Mouse (Mus musculus): ENCODE data around the gene Ifitm6. TPM values are rescaled to one million over a fixed set of nuclear protein-coding genes. Genes with fewer than 3 reads are reported as not detected.
"Not testable (repeated sequence)": the region's sequence is repeated elsewhere in the genome, so short reads cannot be mapped to it uniquely, and the experiment has no call there.

Ifitm6 gene
- not detected for total RNA-seq (2021)
- long read RNA-seq, experiment 1, partial matches to known transcripts, result 0 of 1 reads
- long read RNA-seq, experiment 1, other reads (novel, unspliced or antisense), result 0 of 1 reads
- long read RNA-seq, experiment 2, result 0 reads

DNA sequence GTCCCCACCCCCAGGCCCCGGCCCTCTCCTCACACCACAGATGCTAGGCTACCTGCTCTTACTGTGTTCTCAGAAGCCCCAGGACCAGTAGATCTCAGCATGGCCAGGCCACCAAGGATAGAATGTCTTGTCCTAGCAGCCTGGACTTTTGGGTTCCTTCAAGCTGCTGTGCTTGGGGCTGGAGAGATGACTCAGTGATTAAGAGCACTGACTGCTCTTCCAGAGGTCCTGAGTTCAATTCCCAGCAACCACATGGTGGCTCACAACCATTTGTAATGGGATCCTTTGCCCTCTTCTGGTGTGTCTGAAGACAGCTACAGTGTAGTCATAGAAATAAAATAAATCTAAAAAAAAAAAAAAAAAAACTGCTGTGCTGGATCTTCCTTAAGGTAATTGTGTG lies at the start of gene Ifitm6:
Ifitm6 (minus strand) TSS at position 101 of the 400 bp plus-strand sequence.
- not testable (repeated sequence) for DNase-seq

DNA sequence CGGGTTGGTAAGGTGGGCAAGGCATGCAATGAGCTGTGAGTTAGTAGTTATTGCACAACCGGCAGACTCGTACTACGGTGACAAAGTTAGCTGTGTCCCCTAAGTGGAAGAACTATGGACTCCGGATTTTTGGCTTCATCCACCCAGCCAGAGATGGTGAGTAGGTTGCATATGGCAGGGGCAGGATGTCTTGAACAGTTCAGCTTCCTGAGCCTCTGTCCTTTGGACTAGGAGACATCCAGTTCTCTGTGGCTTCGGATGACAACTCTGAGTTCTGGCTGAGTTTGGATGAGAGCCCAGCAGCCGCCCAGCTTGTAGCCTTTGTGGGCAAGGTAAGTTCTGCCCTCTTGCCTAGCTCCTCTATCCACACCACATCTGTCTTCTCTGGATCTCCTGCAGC lies 46.9 kb upstream of the Ifitm6 start:
- DNase-seq, result no peak

DNA sequence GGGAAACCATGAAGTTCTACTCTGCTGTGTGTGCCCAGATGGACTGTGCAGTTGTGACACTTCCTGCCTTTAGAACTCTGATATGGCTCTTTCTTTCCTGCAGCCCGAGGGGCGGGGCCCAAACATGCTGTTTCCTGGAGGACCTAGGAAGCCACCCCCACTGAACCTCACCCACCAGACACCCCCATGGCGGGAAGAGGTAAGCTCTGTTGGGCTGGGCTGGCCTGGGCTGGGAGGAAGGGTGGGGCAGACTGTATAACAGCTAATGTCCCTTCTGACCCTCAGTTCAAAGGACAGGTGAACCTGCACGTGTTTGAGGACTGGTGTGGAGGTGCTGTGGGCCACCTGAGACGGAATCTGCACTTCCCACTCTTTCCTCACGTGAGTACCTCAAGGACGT lies 46.5 kb upstream of the Ifitm6 start:
- no peak for DNase-seq

DNA sequence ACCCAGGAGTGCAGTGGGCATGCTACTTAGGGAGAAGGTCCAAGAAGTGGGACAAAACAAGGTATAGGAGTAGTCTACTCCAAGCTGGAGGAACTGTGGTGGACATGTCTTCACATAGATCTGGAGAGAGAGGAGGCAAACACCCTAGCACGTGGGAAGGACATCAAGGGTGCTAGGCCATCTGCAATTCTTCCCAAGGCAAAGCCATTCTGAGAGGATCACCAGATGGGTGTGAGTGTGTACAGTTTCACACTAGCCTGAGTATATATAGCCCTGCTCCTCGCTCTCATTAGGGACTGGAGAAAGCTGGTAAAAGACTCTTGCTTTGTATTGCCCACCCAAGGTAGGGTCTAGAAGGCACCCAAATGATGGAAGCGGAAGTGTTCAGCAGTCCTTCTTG lies 45.6 kb upstream of the Ifitm6 start:
- no peak for DNase-seq

DNA sequence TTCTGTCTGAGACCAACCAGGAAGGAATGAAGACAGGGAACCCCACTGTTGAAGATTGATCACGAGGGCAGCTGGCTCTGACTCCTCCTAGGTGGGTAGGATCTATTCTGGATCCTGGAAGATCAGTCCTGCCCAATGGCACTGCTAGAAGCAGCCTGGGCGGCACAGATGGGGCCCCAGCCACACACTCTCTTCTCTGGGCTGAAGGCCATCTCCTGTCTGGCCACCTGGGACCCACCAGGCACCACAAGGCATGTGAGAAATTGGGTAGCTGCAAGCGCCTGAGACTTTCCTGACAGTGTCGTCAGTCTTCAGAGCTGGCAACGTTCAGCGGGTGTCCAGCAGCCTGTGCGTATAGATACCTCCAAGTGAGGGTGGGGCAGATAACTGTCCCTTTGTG lies 44.8 kb upstream of the Ifitm6 start:
- no peak for DNase-seq

DNA sequence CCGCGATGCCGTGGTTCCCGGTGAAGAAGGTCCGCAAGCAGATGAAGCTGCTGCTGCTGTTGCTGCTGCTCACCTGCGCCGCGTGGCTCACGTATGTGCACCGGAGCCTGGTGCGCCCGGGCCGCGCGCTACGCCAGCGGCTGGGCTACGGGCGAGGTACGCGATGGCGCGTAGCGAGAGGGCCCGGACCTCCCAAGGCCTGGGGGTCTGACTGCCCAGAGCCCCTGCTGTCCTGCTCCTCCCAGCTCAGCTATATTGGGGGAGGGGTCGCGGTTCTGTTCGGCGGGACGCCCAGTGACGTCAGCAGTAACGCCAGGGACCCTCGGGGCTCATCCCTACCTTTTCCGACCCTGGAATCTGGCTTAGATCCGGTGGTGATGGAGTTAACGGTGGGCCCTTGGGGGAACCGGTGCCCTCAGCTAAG lies 43.6 kb upstream of the Ifitm6 start:
- DNase-seq, result no peak

DNA sequence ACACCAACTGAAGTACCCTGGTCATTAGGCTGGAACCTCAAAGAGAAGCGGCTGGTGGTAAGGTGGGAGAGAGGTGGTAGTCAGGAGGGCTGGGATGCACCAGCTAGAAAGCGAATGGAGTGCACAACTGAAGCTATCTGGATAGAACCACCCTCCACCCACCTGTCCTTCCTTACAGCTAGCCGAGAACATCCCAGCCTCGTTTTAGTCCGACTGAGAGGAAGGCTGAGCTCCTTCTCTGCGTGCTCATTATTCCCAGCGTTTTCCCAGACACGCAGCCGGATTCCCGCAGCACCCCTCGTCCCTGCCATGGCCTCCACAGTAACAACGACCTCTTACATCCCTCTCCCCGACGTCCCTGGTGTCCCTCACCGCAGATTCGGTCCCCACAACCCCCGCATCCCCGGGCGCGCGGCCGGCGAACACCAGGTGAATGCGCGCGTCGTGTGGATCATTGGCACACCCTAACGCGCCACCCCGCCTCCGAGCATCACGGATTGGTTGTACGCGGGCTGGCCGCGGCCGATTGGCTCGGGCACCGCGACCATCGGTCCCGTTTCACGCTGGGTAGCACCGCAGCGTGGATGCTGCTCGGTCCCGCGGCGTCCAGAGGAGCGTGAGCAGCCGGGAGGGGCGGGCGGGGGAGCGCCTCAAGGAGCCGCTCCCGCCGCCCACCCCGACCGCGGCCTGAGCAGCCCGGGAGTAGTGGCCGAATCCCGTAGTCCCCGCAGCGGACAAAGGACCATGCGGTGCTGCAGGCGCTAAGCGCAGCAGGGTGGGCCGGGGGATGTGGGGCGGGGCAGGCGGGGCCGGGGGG lies 42.9 kb upstream of the Ifitm6 start, which contains the start of gene B4galnt4:
B4galnt4 (plus strand) TSS at position 679 of the 817 bp plus-strand sequence.
- DNase-seq, result peak; percentile 52 to 55

DNA sequence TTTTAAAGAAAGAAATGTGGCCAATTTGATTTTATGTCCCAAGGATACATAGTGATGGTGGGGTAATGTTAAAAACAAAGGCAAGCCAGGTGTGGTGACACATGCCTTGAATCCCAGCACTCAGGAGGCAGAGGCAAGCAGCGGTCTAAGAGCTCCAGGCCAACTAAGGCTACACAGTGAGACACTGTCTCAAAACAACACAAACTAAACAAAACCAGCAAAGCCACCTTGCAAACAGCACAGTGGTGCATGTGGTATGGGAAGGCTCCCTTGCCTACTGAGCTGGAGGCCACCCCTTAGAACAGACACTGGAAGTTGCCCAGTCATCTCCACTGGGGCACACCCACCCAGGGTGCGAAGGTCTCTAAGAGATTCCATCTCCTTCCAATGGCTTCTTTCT lies 42.2 kb upstream of the Ifitm6 start:
- DNase-seq, result no peak

DNA sequence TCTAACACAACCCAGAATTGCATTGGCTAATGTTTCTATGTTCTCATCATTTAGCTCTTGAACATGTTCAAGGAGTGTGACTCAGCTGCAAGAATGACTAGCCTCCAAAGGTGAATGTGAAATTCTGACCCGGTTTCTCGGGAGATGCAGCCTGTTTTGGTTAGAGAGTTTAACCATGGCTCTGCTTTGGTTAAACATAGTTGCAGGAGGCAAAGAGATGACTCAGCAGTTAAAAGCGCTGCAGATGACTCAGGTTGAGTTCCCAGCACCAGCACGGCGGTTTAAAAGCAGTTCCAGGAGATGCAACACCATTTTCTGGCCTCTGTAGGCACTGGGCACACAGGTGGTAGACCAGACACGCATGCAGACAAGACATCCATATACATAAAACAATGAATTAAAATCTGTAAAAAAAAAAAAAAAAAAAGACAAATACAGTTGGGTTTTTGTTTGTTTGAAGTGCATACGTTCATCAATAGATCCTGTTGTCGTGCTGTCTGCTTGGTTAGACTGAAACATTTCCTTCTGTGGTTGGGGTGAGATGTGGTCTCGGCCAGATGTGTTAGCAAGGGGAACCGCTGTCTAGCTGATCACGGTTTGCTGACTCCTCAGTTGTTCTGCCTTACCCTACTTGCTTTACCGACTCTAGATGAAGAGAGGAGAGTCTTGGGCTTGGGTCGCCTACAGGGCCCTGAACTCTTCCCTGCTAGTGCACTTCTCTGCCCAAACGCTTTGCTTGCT lies 41.0 kb upstream of the Ifitm6 start:
- no peak for DNase-seq

DNA sequence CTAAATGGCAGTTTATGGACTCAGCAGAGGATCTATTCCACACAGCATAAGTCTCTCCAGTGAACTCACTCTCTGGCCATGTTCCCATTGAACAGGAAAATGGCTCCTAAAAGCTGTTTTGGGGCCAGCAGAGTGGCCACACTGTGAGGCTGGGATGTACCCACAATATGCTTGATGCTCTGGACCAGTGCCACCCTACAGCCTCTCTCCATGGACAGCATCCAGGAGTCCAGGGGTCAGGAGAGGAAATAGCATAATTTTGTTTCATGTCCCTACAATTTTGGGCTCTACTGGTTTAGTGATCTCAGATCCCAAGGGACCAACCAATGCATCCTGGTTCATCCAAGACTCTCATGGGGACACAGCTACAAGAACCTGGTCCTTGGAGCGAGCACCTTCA lies 39.8 kb upstream of the Ifitm6 start:
- DNase-seq, result no peak

DNA sequence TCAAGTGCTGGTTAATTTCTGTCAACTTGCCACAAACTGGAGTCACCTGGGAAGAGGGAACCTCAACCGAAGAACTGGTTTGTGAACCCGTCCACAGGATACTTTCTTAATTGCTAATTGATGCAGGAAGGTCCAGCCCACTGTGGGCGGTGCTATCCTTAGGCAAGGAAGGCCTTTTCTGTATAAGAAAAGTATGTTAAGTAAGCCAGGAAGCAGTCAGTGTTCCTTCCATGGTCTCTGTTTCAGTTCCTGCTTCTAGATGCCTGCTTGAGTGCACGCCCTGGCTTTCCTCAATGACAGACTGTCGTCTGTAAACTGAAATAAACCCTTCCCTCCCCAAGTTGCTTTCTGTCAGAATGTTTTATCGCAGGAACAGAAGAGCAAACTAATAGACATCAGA lies 39.3 kb upstream of the Ifitm6 start:
- DNase-seq, result no peak

DNA sequence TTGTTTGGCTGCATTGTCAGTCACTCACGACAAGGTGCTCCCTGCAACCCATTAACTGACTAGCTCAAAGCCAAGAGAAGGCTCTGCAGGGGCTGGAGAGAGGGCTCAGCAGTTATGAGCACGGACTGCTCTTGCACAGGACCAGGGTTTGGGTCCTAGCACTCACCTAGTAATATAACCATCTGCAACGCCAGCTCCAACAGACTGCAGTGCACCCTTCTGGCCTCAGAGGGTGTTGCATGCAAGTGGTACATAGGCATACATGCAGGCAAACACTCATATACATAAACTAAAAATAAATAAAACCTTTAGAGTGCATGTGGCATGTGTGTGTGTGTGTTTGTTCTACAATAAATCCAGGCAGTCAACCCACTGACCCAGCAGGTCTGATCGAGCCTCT lies 38.1 kb upstream of the Ifitm6 start:
- DNase-seq, result no peak

DNA sequence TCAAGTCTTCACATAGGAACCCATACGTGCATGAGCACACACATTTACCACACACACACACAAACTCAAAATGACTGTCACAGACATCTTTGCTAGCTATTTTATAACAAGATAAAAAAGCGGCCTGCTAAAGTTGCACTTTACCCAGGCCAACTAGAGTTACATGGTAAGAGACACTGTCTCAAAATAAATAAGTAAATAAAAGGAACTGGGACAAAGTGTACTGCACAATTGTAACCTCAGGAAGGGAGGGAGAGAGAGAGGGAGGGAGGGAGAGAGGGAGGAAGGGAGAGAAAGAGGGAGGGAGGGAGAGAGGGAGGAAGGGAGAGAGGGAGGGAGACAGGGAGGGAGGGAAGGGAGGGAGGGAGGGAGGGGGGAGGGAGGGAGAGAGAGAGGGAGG lies 34.7 kb upstream of the Ifitm6 start:
- DNase-seq, result no peak

DNA sequence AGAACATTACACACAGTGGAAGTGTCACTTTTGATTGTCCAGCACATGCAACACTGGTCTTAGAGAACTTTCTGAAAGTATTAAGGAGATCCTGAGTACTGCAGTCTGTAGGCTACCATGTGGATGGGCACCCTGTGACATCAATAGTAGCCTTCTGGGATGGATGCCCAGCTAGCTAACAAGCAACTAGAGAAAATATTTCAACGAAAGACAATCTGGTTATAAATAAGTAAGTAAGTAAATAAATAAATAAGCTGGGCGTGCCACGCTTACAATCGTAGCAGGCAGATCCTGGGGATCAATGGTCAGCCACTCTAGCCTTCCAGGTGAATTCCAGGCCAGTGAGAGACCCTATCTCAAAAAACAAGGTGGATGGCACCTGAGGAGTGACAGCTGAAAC lies 34.3 kb upstream of the Ifitm6 start:
- DNase-seq, result no peak

DNA sequence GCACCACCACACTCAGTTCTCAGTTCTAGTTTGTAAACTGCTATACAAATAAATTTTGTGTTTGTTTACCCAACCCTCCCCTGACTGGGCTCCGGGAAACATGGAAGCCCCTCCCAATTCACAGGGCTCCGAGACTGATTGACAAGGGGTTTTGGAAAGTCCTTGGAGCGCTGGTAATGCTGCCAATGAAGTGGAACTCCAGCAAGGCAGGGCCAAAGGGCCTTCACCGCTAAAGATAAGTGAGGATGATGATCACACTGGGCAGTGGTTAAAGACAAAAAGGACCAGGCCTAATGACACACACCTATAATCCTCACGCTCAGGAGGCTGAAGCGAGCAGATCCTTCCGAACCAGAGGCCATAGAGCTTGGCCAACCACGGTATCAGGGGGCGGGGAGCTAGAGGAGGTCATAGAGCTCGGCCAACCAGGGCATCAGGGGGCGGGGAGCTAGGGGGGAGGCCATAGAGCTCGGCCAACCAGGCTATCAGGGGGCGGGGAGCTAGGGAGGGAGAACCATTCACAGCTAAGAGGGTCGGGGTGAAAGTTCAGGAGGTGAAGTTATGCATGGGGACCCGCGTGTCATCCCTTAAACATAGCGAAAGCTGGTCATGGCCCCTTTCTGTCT lies 33.4 kb upstream of the Ifitm6 start:
- DNase-seq, result no peak

DNA sequence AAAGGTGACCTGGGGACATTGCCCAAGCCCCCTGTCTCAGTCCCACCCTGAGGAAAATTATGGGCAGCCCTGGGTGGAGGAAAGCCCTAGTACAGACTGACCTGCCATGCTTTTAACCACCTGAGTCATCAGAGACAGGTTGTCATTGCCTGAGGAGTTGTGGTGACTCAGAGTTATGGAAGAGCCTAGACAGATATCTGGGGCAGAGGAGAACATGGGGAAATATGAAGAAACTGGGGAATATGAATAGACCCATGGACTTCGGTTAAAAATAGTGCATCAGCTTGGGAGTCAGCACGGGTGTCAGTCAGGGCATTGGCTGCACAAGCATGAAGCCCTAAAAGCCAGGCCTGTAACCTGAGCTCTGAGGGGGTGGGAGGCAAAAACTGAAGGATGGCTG lies 31.6 kb upstream of the Ifitm6 start:
- no peak for DNase-seq

DNA sequence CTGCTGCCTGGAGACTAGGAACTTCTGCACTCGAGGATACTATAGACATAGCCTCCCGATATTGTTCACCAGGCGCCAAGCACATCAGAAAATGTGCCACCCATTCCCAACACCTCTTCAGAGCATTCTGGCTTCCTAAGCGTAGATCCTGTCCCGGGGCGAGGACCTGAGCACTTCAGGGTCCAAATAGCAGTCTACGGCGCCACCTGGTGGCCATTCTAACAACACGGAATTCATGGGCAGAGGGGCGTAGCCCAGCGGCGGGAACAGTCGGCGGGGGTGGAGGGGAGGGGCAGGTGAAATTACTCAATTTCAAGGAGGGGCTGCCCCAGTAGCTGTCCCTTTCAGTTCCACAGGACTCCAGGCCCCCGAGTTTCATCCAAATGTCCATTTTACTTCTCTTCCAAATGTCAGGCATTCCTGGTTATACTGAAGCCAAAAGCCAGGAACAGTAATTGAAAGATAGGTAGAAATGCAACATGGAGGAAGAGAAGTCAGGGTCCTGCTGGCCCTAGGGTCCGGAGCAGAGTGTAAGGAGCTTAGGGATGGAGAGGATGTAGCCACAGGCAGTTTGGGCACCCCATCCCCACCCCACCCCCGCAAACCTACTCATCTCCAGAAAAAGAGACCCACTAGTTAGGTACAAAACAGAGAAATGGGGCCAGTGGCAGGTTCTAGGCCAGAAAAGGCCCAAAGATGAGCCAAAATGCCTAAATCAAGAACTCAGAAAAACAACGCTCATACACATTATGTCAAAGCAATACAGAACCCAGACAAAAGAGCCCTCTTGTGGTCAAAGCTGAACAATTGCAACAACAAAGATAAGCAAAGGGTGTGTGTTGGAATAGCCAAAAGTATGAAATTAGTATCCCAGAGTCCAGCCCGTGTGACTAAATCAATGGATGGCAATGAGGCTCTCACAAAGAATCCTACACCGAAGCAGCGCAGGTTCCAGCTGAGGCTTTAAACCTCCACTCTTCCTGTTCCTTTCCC lies 30.8 kb upstream of the Ifitm6 start:
- peak; percentile 94 to 96 for DNase-seq

DNA sequence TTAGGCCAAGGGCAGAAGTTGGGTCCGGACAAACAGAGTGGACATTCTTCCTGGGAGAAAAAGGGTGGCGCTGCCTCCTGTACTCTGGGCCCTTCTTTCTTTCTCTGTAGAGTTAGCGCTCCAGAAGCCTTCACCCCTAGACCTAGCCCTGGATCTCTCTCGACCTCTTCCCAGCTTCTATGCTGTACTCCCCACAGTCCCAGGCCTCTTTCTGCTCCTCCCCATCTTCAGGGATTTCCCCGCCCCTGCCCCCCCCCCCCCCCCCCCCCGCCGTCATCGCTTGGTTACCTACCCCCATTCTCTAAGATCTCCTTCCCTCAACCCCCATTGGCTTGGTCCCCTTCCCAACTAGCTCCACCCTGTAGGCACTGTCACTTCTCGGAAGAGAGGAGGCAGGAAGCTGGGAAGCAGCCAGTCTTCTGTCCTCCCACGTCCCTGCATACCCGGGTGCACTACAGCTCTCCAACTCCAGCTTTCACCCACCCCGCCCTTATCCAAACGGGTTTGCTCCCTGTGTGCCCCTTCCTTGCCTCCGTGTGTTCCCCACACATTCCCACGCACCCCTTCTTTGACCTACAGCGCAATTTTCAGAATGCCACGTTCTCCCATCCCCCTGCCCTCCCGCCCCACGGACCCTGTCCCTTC lies 30.0 kb upstream of the Ifitm6 start:
- peak; percentile 90 to 96 for DNase-seq

DNA sequence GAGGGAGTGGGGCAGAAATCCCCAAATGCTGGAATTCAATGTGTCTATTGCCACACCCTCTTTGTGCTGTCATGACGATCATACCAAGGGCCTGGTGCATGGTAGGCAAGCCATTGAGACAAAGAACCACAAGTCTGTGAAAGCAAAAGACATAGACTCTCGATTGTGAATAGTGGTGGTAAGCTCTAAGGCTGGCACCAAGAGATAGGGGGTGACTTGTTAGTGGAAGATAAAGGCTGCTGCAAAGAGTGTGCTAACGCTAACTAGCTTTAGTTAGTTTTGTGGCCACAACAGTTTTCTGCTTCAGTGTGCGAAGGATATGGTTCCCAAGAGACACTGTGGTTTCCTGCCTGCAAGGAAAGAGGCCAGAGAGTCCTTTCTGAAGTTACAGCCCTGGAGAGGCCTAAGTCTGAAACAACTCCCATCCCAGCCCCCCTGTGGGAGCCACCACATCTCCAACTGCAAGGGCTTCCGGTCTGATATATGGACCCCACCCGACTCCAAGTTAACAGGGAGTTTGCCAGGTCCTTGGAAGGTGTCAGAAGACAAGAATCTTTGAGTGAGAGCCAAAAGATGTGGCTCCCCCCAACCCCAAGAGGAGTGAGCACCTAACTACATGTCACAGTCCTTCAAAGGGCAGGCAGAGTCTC lies 29.3 kb upstream of the Ifitm6 start:
- peak in 1 of 2 experiments; percentile 72 for DNase-seq

DNA sequence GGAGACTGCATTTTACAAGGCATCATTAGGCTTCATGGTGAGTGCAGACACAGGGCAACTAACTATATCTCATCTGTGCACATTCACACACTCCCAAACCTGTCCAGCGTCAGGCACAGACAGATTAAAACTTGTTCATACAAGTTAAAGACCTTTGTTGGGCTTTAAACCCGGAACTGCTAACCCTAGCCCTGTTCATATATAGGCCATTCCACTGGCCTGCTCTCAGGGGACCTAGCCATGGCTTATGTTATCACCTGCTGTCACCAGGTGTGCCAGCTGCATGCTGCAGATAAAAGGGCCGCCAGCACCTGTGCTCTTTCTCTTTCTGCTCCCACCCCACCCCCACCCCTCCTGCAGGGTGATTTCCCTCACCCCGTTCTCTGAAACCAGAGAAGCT lies 24.8 kb upstream of the Ifitm6 start:
- DNase-seq, result no peak

DNA sequence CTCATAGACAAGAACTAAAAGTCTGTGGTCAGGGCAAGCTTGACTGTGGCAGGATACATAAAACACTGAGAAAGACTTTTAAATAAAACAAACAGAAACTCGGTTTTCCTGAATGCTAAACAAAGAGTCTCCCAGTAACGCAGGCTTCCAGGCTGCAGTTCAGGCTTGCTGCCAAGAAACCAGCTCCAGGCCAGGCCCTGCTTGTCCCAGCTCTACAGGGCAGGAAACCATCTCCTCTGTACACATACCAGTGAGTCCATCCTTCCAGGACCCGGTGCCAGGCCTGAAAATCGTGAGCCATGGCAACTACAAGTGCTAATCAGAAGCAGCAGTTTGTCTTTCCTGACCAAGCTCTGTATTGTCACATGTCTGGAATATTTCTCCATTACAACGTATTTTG lies 23.9 kb upstream of the Ifitm6 start:
- peak; percentile 87 to 90 for DNase-seq

Measured in heart, adult 18-20 months (tissue).